Mouse (Mus musculus): ENCODE data around the gene Cxcl5. TPM values are rescaled to one million over a fixed set of nuclear protein-coding genes. Genes with fewer than 3 reads are reported as not detected.
"Not testable (repeated sequence)": the region's sequence is repeated elsewhere in the genome, so short reads cannot be mapped to it uniquely, and the experiment has no call there.

Gene Cxcl5
- polyA plus RNA-seq, 1 experiment from 2014 or later, result 0.27 TPM

GRCm38 (mm10) chr5:90785659-90786588, 26.8 kb downstream of the Cxcl5 start, which contains the start of gene Cxcl3:
TSS of gene Cxcl3 (plus strand) at chr5:90786103.
- Histone ChIP-seq H3K27me3 (replicated peaks) (no peaks in the 10 kb centered on the region), H3K27ac (replicated peaks) (no peak within 1 kb of the TSS), H3K9me3 (replicated peaks) (no peaks in the 10 kb centered on the region), H3K4me3 (replicated peaks) (peak within 1 kb of the TSS; percentile 41), H3K36me3 (no peaks in the 10 kb centered on the region), H3K9ac (replicated peaks) (peak within 1 kb of the TSS; percentile 30; the same call in 1 of the 2 replicates), H3K4me1 (peaks cover 7% of the 10 kb centered on the region), H3K4me2 (peak within 1 kb of the TSS; percentile 85)
- peak; percentile 92 for ATAC-seq (ENCODE audit: low FRiP score)
- WGBS, result 19% methylated on average over 26 of the region's 26 CpGs

- 79% methylated on average over 4 of the region's 4 CpGs for WGBS
- H3K27ac ChIP-seq (replicated peaks), result no peak overlapping the region
- H3K4me1 ChIP-seq, result peaks cover 7% of the 10 kb centered on the region
- no peak overlapping the region for H3K4me2 ChIP-seq
- no peaks in the 10 kb centered on the region for H3K9me3 ChIP-seq (replicated peaks)
- no peaks in the 10 kb centered on the region for H3K36me3 ChIP-seq
- no peak for ATAC-seq (ENCODE audit: low FRiP score)
- no peaks in the 10 kb centered on the region for H3K27me3 ChIP-seq (replicated peaks)
- H3K4me3 ChIP-seq (replicated peaks), result no peak overlapping the region
- H3K9ac ChIP-seq (replicated peaks), result no peak overlapping the region
These were observed 29.0 kb downstream of the Cxcl5 start for GRCm38 (mm10) chr5:90788114-90788513.

- ATAC-seq (ENCODE audit: low FRiP score), result no peak
- WGBS, result 79% methylated on average over 11 of the region's 11 CpGs
- no peaks in the 10 kb centered on the region for H3K27me3 ChIP-seq (replicated peaks)
- H3K4me1 ChIP-seq, result peaks cover 7% of the 10 kb centered on the region
- H3K4me3 ChIP-seq (replicated peaks), result no peak overlapping the region
- H3K27ac ChIP-seq (replicated peaks), result no peak overlapping the region
- no peak overlapping the region for H3K4me2 ChIP-seq
- H3K9ac ChIP-seq (replicated peaks), result no peak overlapping the region
- no peaks in the 10 kb centered on the region for H3K36me3 ChIP-seq
- no peaks in the 10 kb centered on the region for H3K9me3 ChIP-seq (replicated peaks)
These were observed 30.3 kb downstream of the Cxcl5 start for GRCm38 (mm10) chr5:90789306-90790073.

GRCm38 (mm10) chr5:90790074-90790502, 30.9 kb downstream of the Cxcl5 start:
- Histone ChIP-seq H3K9me3 (replicated peaks) (no peaks in the 10 kb centered on the region), H3K27ac (replicated peaks) (no peak overlapping the region), H3K36me3 (no peaks in the 10 kb centered on the region), H3K4me1 (peaks cover 7% of the 10 kb centered on the region), H3K4me3 (replicated peaks) (no peak overlapping the region), H3K9ac (replicated peaks) (no peak overlapping the region), H3K27me3 (replicated peaks) (no peaks in the 10 kb centered on the region), H3K4me2 (no peak overlapping the region)
- no peak for ATAC-seq (ENCODE audit: low FRiP score)
- WGBS, result 53% methylated on average over 8 of the region's 8 CpGs

GRCm38 (mm10) chr5:90794195-90794625, 35.0 kb downstream of the Cxcl5 start, which contains the start of gene Cxcl15:
TSS of gene Cxcl15 (plus strand) at chr5:90794534.
- Histone ChIP-seq H3K4me1 (no peaks in the 10 kb centered on the region), H3K4me2 (no peak within 1 kb of the TSS), H3K27me3 (replicated peaks) (no peaks in the 10 kb centered on the region), H3K27ac (replicated peaks) (no peak within 1 kb of the TSS), H3K36me3 (no peaks in the 10 kb centered on the region), H3K9me3 (replicated peaks) (no peaks in the 10 kb centered on the region), H3K4me3 (replicated peaks) (no peak within 1 kb of the TSS), H3K9ac (replicated peaks) (no peak within 1 kb of the TSS)
- no peak for ATAC-seq (ENCODE audit: low FRiP score)
- 82% methylated on average over 5 of the region's 5 CpGs for WGBS

GRCm38 (mm10) chr5:90795392-90795791, 36.2 kb downstream of the Cxcl5 start:
- not testable (repeated sequence) for H3K4me2 ChIP-seq; H3K36me3 ChIP-seq; H3K27ac ChIP-seq (replicated peaks); ATAC-seq (ENCODE audit: low FRiP score); H3K27me3 ChIP-seq (replicated peaks); H3K9me3 ChIP-seq (replicated peaks); H3K4me3 ChIP-seq (replicated peaks); H3K9ac ChIP-seq (replicated peaks); H3K4me1 ChIP-seq
- WGBS, result 96% methylated on average over 2 of the region's 2 CpGs

GRCm38 (mm10) chr5:90804574-90804973, 45.4 kb downstream of the Cxcl5 start:
- Histone ChIP-seq H3K36me3 (no peaks in the 10 kb centered on the region), H3K4me3 (replicated peaks) (no peak overlapping the region), H3K27me3 (replicated peaks) (no peaks in the 10 kb centered on the region), H3K9me3 (replicated peaks) (no peaks in the 10 kb centered on the region), H3K27ac (replicated peaks) (no peak overlapping the region), H3K4me2 (no peak overlapping the region), H3K9ac (replicated peaks) (no peak overlapping the region), H3K4me1 (no peaks in the 10 kb centered on the region)
- ATAC-seq (ENCODE audit: low FRiP score), result no peak

GRCm38 (mm10) chr5:90806050-90806449, 46.9 kb downstream of the Cxcl5 start:
- Histone ChIP-seq H3K4me2 (no peak overlapping the region), H3K4me3 (replicated peaks) (no peak overlapping the region), H3K9me3 (replicated peaks) (no peaks in the 10 kb centered on the region), H3K9ac (replicated peaks) (no peak overlapping the region), H3K27me3 (replicated peaks) (no peaks in the 10 kb centered on the region), H3K27ac (replicated peaks) (no peak overlapping the region), H3K36me3 (no peaks in the 10 kb centered on the region), H3K4me1 (no peaks in the 10 kb centered on the region)
- no peak for ATAC-seq (ENCODE audit: low FRiP score)

- WGBS, result 87% methylated on average over 3 of the region's 3 CpGs
- Histone ChIP-seq H3K4me2 (no peak overlapping the region), H3K9me3 (replicated peaks) (no peaks in the 10 kb centered on the region), H3K36me3 (no peaks in the 10 kb centered on the region), H3K9ac (replicated peaks) (no peak overlapping the region), H3K4me3 (replicated peaks) (no peak overlapping the region), H3K27me3 (replicated peaks) (no peaks in the 10 kb centered on the region), H3K4me1 (no peaks in the 10 kb centered on the region), H3K27ac (replicated peaks) (no peak overlapping the region)
- ATAC-seq (ENCODE audit: low FRiP score), result no peak
These were observed 48.2 kb downstream of the Cxcl5 start for GRCm38 (mm10) chr5:90807176-90807950.
